Mouse (Mus musculus): ENCODE data around the gene E2f6.

The E2f6 gene

DNA sequence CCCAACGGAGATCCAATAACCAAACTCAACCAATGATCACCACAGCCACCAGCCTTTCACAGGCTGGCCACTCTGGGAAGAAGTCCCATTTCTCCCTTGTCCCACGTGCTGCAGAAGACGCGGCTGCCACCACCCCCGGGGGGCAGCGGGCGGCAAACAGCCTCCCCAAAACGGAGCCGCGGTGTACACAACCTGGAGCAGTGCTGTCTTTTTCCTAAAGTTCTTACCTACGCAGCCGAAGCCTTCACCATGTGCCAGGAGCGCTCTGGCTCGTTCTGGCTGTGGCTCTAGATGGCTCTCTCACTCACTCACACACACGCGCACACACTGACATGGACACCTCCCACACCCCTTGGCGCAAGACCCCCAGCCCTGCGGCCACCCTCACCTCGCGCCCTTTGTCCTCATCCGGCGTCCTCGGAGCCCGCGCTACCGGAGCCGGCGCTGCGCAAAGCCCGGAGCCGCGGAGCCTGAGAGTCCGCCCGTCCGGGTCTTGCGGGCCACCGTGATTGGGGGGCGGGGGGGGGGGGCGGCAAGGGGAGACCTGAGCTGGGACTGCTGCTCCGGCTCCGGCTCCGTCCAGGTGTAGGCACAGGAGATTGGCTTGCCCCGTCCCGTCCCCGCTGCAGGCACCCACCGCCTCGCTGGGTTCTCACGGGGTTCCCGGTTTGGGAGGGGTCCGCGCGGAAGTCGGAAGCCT lies 10.4 kb upstream of the E2f6 start, which contains the start of gene Greb1:
TSS of gene Greb1 (minus strand) at position 628 of the 700 bp plus-strand sequence.
- DNase-seq (ENCODE audit: low read depth): no peak

DNA sequence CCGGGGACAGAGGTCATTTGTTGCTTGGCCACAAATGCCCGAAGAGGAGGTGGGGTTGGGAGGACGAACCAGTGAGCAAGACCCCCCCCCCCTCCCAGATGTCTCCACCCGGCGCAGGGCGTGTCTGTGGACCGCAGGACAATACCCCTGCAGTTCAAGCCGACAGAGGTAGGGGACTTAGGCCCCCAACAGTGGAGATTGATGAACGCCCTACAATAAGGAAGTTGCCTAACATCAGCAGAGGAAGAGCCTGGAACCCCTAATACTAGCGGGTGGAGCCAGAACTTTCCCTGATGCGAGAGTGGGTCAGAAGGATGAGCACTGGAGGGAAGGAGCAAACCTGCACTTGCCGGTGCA lies 9.8 kb upstream of the E2f6 start:
- no peak for DNase-seq (ENCODE audit: low read depth)

GRCm38 (mm10) chr12:16803237-16803955 lies 7.4 kb upstream of the E2f6 start:
- DNase-seq (ENCODE audit: low read depth): no peak

GRCm38 (mm10) chr12:16803956-16804430 lies 6.8 kb upstream of the E2f6 start:
- no peak for DNase-seq (ENCODE audit: low read depth)

DNA sequence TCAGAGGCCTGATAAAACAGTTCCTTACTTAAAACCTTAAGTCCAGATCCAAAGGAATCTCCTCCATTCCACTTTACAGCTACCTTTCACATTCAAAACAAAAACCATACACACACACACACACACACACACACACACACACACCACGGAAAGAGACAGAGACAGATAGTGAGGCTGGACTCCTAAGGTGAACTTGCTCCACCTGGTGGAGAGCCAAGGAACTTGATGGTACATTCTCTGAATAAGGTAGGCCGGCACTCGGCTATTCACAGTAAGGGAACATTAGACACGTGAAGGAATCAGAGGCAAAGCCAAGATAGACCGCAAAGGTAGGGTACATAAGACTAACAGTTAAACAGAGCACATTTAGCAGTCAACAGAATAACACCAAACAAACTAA lies 5.3 kb upstream of the E2f6 start:
- DNase-seq (ENCODE audit: low read depth): no peak

GRCm38 (mm10) chr12:16808045-16808444 lies 2.7 kb upstream of the E2f6 start:
- DNase-seq (ENCODE audit: low read depth): peak; percentile 59

DNA sequence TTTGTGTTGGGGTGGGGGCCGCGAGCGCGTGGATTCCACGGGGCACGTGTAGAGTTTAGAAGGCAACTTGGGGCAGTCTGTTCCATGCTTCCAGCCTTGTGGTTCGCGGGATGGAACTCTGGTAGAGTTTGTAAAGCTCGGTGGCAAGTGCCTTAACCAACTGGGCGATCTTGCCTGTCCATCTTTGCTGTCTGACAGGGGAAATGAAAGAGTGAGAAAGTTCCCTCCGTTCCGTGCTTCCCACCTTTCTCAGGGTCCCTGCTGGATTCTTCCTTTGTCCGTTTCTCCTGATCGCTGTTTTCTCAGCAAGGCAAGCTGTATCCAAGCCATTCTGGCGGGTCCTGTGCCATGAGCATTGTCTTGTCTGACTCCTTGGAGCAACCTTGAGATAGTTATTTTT lies 714 bp downstream of the E2f6 start:
- DNase-seq (ENCODE audit: low read depth): no peak

GRCm38 (mm10) chr12:16817147-16817546 lies 6.4 kb downstream of the E2f6 start:
- DNase-seq (ENCODE audit: low read depth): no peak

GRCm38 (mm10) chr12:16818513-16818912 lies 7.8 kb downstream of the E2f6 start:
- DNase-seq (ENCODE audit: low read depth): no peak

DNA sequence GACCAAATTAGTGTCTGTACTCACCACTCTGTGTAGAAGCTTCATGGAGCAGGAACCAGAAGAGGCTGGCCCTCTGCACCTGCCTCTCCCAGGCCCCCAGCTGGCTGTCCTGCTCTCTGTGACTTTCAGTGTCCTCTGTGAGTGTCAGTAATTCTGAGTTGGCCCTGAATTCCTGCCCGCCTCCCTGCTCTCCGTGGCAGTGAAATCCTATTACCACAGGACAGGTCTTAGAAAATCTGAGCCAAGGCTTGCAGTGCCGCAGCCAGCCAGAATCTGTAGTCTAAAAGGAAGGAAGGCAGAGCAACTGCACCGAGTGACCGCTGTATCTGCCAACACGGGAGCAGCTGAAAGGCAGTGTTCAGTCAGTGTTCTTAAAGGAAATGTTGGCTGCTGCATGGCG lies 10.0 kb downstream of the E2f6 start:
- no peak for DNase-seq (ENCODE audit: low read depth)

DNA sequence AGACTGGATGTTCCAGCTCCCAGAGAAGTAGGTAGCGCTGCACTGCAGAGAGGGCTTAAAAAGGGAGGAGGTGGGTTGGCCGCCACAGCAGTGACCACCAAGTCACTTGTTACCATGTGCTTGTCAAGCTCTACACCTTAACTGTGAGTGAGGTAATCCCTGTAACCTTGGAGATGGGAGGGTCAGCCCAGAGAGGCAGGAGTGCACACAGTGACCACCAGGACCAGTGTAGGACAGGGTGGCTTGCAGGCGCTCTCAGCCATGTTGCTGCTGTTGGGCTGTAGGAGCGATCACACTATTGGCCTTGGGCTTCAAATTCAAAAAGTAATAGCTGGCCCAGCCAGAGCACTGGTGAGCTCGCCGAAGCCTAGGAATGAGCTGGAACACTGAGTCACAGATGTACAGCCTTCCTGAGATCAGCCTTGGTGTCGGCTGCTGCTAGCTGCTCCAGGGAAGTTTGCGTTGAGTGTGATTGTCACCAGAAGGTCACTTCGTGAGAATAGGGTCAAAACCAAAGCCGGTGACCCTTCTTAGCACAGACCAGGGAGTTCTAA lies 11.5 kb downstream of the E2f6 start:
- no peak for DNase-seq (ENCODE audit: low read depth)

DNA sequence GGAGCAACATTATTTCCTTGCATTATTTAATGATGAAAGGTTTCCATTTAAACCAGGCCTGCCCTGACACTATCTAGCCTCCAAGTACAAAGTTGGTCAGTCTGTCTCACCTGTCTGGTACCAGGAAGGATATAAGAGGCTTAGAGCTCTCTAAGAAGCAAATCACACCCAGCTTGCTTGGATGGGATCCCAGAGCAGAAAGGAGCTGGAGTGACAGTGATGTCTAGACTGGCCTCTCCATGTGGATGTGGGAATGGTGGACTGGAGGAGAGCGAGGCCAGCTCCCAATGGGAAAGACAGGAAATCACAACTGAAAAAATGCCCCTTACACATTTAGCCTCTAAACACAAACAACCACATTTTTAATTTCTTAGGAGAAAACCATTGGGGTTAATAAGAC lies 12.9 kb downstream of the E2f6 start:
- DNase-seq (ENCODE audit: low read depth): no peak

GRCm38 (mm10) chr12:16828505-16828904 lies 17.7 kb downstream of the E2f6 start:
- DNase-seq (ENCODE audit: low read depth): no peak

- DNase-seq (ENCODE audit: low read depth): no peak
Measured at GRCm38 (mm10) chr12:16829785-16830184, 19.0 kb downstream of the E2f6 start.

DNA sequence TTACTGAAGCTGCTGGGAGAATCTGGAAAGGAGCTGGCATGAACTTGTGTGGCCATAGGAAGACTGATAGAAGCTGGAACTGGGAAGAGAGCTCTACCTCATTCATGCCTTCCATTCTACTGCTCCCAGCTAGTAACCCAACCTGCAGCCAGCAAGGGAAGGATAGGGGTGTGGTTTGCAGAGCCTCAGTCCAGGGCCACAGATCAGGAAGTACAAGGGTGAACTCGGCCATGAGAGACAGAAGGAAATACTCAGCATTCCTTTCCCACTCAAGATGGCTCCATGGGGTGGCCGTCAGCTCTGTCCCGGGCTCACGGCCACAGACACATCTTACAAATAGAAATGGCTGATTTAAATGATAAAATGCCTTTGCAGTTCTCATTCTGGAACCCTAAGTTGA lies 20.3 kb downstream of the E2f6 start:
- no peak for DNase-seq (ENCODE audit: low read depth)

GRCm38 (mm10) chr12:16834701-16835100 lies 23.9 kb downstream of the E2f6 start:
- no peak for DNase-seq (ENCODE audit: low read depth)

GRCm38 (mm10) chr12:16836188-16836587 lies 25.4 kb downstream of the E2f6 start:
- DNase-seq (ENCODE audit: low read depth): no peak

DNA sequence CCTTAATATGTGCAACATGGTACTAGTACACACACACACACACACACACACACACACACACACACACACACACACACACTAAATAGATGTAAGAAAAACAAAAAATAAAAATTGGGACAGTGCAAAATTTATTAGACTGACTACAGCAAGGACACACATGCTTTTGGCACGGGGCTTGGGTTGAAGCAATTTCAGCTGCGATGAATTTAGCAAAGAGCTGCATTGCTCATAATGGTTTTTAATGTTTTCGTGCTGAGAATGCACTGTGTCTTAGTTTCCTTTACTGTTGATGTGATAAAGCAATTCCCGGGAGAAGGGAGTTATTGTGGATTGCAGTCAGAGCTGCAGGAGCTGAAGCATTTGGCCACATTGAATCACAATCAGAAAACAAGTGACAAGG lies 27.0 kb downstream of the E2f6 start:
- no peak for DNase-seq (ENCODE audit: low read depth)

DNA sequence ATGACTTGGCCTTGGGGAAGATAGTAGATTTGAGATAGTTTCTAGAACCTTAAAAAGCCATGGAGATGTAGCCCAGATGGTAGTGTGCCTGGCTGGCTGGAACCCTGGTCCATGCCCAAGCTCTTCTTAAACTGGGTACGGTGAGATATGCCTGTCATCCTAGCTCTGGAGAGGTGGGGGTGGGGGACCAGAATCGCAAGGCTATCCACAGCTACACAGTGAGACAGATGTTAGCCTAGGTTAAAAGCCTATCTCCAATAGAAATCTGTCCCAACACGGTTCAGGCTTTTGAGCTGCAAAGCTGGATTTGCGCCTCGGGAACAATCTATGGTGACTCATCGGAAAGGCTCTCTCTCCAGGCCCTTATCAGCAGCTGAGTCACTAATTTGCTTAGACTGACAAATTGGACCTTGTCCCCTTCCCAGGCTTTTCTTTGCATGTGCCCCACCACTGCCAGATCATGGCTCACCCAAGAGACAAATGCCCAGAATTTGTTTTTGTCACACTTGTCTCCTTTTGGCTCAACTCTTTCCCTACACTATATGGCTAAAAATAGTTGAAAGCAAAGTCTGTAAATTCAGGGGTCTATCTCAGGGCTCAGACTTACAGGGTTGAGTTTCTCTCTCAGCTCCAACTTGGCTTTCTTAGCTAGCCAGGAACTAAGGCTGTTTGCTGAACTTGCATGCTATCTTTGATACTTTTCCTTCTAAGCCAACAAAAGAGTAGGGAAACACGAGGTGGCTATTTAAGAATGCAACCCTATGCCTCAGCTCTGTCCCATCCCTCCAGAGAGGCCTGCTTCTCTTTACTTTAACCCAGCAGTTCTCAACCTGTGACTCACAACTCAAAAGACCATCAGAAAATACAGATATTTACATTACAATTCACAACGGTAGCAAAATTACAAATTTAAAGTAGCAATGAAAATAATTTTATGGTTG lies 30.3 kb downstream of the E2f6 start:
- no peak for DNase-seq (ENCODE audit: low read depth)

- DNase-seq (ENCODE audit: low read depth): peak; percentile 93
Measured at GRCm38 (mm10) chr12:16844623-16845592, 34.1 kb downstream of the E2f6 start.

- no peak for DNase-seq (ENCODE audit: low read depth)
Measured at GRCm38 (mm10) chr12:16847204-16847792, 36.5 kb downstream of the E2f6 start.

Data from fibroblast of lung, adult 2 months (primary cell).